Mouse (Mus musculus) liver, embryonic 15.5 days (tissue): ENCODE data around the gene Krtap24-1. TPM values are rescaled to one million over a fixed set of nuclear protein-coding genes. Genes with fewer than 3 reads are reported as not detected.

ENCODE experiments used
- ATAC-seq: fragments of 200-750 bp; cut with Nextera tagmentation; 2 replicates; pipeline ENCODE4 v1.8.0; 2017; ENCODE audit warnings: moderate number of reproducible peaks, mild to moderate bottlenecking, moderate library complexity; ENCODE audit not compliant: insufficient read depth
- H3K27ac ChIP-seq: fragments of 300-500 bp; sonication (generic); replicated peaks from 2 replicates; pipeline ENCODE4 v1.5.1; 2015; ENCODE audit warnings: mild to moderate bottlenecking, inconsistent platforms
- H3K27me3 ChIP-seq: fragments of 300-500 bp; sonication (generic); 2 replicates; pipeline ENCODE4 v1.6.1; 2015; ENCODE audit warnings: mild to moderate bottlenecking, inconsistent platforms
- H3K36me3 ChIP-seq: fragments of 300-500 bp; sonication (generic); replicated peaks from 2 replicates; pipeline ENCODE4 v1.6.1; 2015; ENCODE audit warnings: moderate library complexity, mild to moderate bottlenecking, inconsistent platforms
- H3K4me1 ChIP-seq: fragments of 300-500 bp; sonication (generic); replicated peaks from 2 replicates; pipeline ENCODE4 v1.6.1; 2015; ENCODE audit warnings: inconsistent platforms
- H3K4me2 ChIP-seq: fragments of 300-500 bp; sonication (generic); 2 replicates; pipeline ENCODE4 v1.6.1; 2015; ENCODE audit warnings: moderate library complexity, mild to moderate bottlenecking, inconsistent platforms
- H3K4me3 ChIP-seq: fragments of 300-500 bp; sonication (generic); replicated peaks from 2 replicates; pipeline ENCODE4 v1.5.1; 2015; ENCODE audit warnings: mild to moderate bottlenecking, inconsistent platforms
- H3K9ac ChIP-seq: fragments of 300-500 bp; sonication (generic); 2 replicates; pipeline ENCODE4 v1.6.1; 2015; ENCODE audit warnings: moderate library complexity, mild to moderate bottlenecking, inconsistent platforms
- H3K9me3 ChIP-seq: fragments of 300-500 bp; sonication (generic); replicated peaks from 2 replicates; pipeline ENCODE4 v1.6.1; 2016; ENCODE audit warnings: inconsistent platforms
- WGBS: fragments of 180-500 bp; shearing (Covaris S2); methylation state at CpG from one replicate; pipeline ENCODE4 v1.1.7; 2015; ENCODE audit warnings: mixed read lengths; ENCODE audit not compliant: insufficient replicate concordance; 5-methylcytosine and 5-hydroxymethylcytosine counted together
- polyA plus RNA-seq: library from polyadenylated mRNA; unstranded; fragments of >200 nt; fragmentation: Nextera tagmentation; extraction: Ambion mirVana; gene quantifications from 2 replicates; pipeline ENCODE4 v1.2.1, GENCODE M21; 2015

The Krtap24-1 gene
- polyA plus RNA-seq, 1 experiment from 2014 or later: not detected

GRCm38 (mm10) chr16:88561617-88562164 is 50.4 kb downstream of the Krtap24-1 start:
- H3K27ac ChIP-seq: no peak overlapping the region
- WGBS: 66% methylated on average over 6 of the region's 6 CpGs
- ATAC-seq: no peak
- H3K27me3 ChIP-seq: no peaks in the 10 kb centered on the region
- H3K4me3 ChIP-seq: no peak overlapping the region
- H3K9me3 ChIP-seq: no peaks in the 10 kb centered on the region
- H3K9ac ChIP-seq: no peak overlapping the region
- no peaks in the 10 kb centered on the region for H3K4me1 ChIP-seq
- no peak overlapping the region for H3K4me2 ChIP-seq
- no peaks in the 10 kb centered on the region for H3K36me3 ChIP-seq

Other genes starting within 250 kb of the Krtap24-1 start
- not detected in 2 replicates for gene Cldn17, start 105.3 kb downstream of the Krtap24-1 start, polyA plus RNA-seq
- 0.05 and 0.13 TPM in 2 replicates for gene Cldn8, start 49.1 kb downstream of the Krtap24-1 start, polyA plus RNA-seq
- gene 2310079G19Rik, start 15.4 kb upstream of the Krtap24-1 start, polyA plus RNA-seq: not detected in 2 replicates
- gene Krtap26-1, start 35.5 kb upstream of the Krtap24-1 start, polyA plus RNA-seq: not detected in 2 replicates
- not detected in 2 replicates for gene Krtap27-1, start 59.4 kb upstream of the Krtap24-1 start, polyA plus RNA-seq
- gene 2310061N02Rik, start 95.7 kb upstream of the Krtap24-1 start, polyA plus RNA-seq: not detected in 2 replicates
- not detected in 2 replicates for gene Krtap13-1, start 116.6 kb upstream of the Krtap24-1 start, polyA plus RNA-seq
- gene Krtap13, start 139.4 kb upstream of the Krtap24-1 start, polyA plus RNA-seq: 0.31 TPM in 1 of 2 replicates, not detected in the other
- 0.29 TPM in 1 of 2 replicates, not detected in the other for gene 2310034C09Rik, start 146.6 kb upstream of the Krtap24-1 start, polyA plus RNA-seq
- not detected in 2 replicates for gene 2310057N15Rik, start 161.9 kb upstream of the Krtap24-1 start, polyA plus RNA-seq
- gene Gm5965, start 165.6 kb upstream of the Krtap24-1 start, polyA plus RNA-seq: not detected in 2 replicates
- gene Gm20741, start 199.9 kb upstream of the Krtap24-1 start, polyA plus RNA-seq: 0.21 TPM in 1 of 2 replicates, not detected in the other
- not detected in 2 replicates for gene Krtap15, start 207.9 kb upstream of the Krtap24-1 start, polyA plus RNA-seq
- not detected in 2 replicates for gene Krtap14, start 213.9 kb upstream of the Krtap24-1 start, polyA plus RNA-seq